Mouse (Mus musculus): ENCODE results near the gene Phldb2. TPM values are rescaled to one million over a fixed set of nuclear protein-coding genes. Genes with fewer than 3 reads are reported as not detected.
A peak's percentile ranks its signal among the peaks of the same experiment; 100 is the strongest.

The Phldb2 gene
- total RNA-seq, 2 experiments from 2014 or later = 87.3 to 88.9 TPM

- DNase-seq = no peak
These were observed 7.1 kb downstream of the Phldb2 start for GRCm38 (mm10) chr16:45946335-45946734.

- no peak for DNase-seq
These were observed 7.7 kb downstream of the Phldb2 start for GRCm38 (mm10) chr16:45945649-45946048.

GRCm38 (mm10) chr16:45945174-45945631 lies 8.2 kb downstream of the Phldb2 start:
- DNase-seq = no peak

- DNase-seq = no peak
These were observed 11.1 kb downstream of the Phldb2 start for GRCm38 (mm10) chr16:45942169-45942891.

GRCm38 (mm10) chr16:45940701-45941100 lies 12.7 kb downstream of the Phldb2 start:
- DNase-seq = no peak

GRCm38 (mm10) chr16:45939436-45939835 lies 14.0 kb downstream of the Phldb2 start:
- no peak for DNase-seq

GRCm38 (mm10) chr16:45937381-45937780 lies 16.0 kb downstream of the Phldb2 start:
- DNase-seq = no peak

- no peak for DNase-seq
These were observed 16.9 kb downstream of the Phldb2 start for GRCm38 (mm10) chr16:45936521-45936920.

GRCm38 (mm10) chr16:45935956-45936483 lies 17.4 kb downstream of the Phldb2 start:
- DNase-seq = no peak

- DNase-seq = no peak
These were observed 18.5 kb downstream of the Phldb2 start for GRCm38 (mm10) chr16:45934721-45935407.

GRCm38 (mm10) chr16:45930308-45930707 lies 23.1 kb downstream of the Phldb2 start:
- no peak for DNase-seq

- no peak for DNase-seq
These were observed 25.3 kb downstream of the Phldb2 start for GRCm38 (mm10) chr16:45928090-45928489.

GRCm38 (mm10) chr16:45927601-45928000 lies 25.8 kb downstream of the Phldb2 start:
- DNase-seq = no peak

GRCm38 (mm10) chr16:45926875-45927274 lies 26.5 kb downstream of the Phldb2 start:
- no peak for DNase-seq

- DNase-seq = no peak
These were observed 29.5 kb downstream of the Phldb2 start for GRCm38 (mm10) chr16:45923731-45924424.

GRCm38 (mm10) chr16:45922546-45923229 lies 30.7 kb downstream of the Phldb2 start:
- DNase-seq = peak; percentile 74

- DNase-seq = no peak
These were observed 33.8 kb downstream of the Phldb2 start for GRCm38 (mm10) chr16:45919572-45919971.

- no peak for DNase-seq
These were observed 49.8 kb downstream of the Phldb2 start for GRCm38 (mm10) chr16:45903595-45903994.

- DNase-seq = no peak
These were observed 54.9 kb downstream of the Phldb2 start for GRCm38 (mm10) chr16:45898459-45898858.

GRCm38 (mm10) chr16:45896587-45896986 lies 56.8 kb downstream of the Phldb2 start:
- no peak for DNase-seq

- no peak for DNase-seq
These were observed 58.4 kb downstream of the Phldb2 start for GRCm38 (mm10) chr16:45894998-45895397.

- no peak for DNase-seq
These were observed 59.6 kb downstream of the Phldb2 start for GRCm38 (mm10) chr16:45893796-45894195.
